Mouse (Mus musculus) heart, postnatal 0 days (tissue): ENCODE data around the gene Pdzd2.

Experiments
- CTCF ChIP-seq: IDR thresholded peaks from 2 replicates; pipeline ENCODE4 v1.5.1; 2016; ENCODE audit warnings: antibody characterized with exemption, control low read depth, low read depth
- EP300 ChIP-seq: IDR thresholded peaks from 2 replicates; pipeline ENCODE4 v1.6.1; 2016; ENCODE audit warnings: antibody characterized with exemption, low read depth

DNA sequence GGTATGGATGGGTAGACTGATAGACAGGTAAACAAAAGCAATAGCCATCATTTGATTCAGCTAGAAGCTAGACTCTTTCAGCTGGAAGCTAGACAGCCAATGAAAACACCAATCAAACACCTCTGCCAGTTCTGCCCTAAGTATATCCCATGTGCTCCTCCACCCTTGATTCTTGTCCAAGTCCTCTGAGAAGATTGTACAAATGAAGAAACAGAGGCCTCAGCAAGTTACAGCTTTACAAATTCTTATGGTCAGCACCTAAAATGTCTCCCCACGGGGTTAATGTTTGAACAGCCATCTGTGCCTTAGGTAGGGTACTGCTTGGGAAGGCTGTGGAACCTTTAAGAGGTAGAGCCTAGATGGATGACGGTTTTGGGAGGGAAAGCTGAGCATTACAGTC lies 90.6 kb downstream of the Pdzd2 start:
- no peak for TF ChIP-seq CTCF
- no peak for TF ChIP-seq EP300
